Mouse (Mus musculus): ENCODE results near the gene Trim47. TPM values are rescaled to one million over a fixed set of nuclear protein-coding genes. Genes with fewer than 3 reads are reported as not detected.
"Not testable (repeated sequence)": the region's sequence is repeated elsewhere in the genome, so short reads cannot be mapped to it uniquely, and the experiment has no call there.

Trim47 gene
- polyA plus RNA-seq, 1 experiment from 2014 or later: 6.0 TPM

DNA sequence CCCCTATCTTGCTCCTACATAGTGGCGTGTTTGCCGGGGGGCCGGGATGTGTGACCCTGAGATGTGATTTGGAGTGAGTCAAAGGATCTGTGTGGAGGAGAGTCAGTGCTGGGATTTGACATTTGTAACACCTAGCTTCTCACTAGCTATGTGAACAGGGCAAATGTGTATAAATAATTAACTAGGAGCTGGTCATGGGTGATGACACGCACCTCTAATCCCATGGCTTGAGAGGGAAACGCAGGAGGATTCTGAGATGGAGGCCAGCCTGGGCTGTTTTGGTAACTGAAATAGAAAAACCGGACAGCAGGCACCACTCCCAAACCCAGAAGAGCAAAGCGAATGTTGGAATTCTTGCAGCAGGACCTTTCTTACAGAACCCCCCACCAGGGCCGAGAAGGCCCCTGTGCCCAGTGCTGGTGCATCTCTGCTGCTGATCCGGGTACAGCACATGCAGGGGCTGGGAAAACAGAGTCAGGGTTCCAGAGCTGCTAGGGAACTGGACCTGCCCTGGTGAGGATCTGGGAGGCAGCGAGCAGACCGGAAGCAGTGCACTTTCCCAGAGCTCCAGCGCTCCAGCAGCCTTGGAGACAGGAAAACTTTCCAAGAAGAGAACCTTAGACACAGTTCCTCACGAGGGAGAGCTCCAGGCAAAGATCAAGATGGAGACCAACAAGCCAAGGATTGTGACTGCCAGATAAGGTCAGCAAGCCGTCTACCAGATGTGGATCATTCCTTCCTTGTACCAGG lies 28.1 kb downstream of the Trim47 start:
- Histone ChIP-seq H3K4me1 (replicated peaks) (peaks cover 30% of the 10 kb centered on the region), H3K4me2 (no peak overlapping the region), H3K4me3 (replicated peaks) (no peak overlapping the region), H3K9me3 (peaks cover 7% of the 10 kb centered on the region; the same call in 1 of the 2 replicates), H3K27ac (no peak overlapping the region), H3K36me3 (no peaks in the 10 kb centered on the region), H3K27me3 (no peaks in the 10 kb centered on the region), H3K9ac (replicated peaks) (no peak overlapping the region)
- WGBS: 73% methylated on average over 14 of the region's 14 CpGs
- ATAC-seq (ENCODE audit: insufficient number of reproducible peaks, insufficient read depth, low FRiP score, low TSS enrichment, low read depth): no peak

DNA sequence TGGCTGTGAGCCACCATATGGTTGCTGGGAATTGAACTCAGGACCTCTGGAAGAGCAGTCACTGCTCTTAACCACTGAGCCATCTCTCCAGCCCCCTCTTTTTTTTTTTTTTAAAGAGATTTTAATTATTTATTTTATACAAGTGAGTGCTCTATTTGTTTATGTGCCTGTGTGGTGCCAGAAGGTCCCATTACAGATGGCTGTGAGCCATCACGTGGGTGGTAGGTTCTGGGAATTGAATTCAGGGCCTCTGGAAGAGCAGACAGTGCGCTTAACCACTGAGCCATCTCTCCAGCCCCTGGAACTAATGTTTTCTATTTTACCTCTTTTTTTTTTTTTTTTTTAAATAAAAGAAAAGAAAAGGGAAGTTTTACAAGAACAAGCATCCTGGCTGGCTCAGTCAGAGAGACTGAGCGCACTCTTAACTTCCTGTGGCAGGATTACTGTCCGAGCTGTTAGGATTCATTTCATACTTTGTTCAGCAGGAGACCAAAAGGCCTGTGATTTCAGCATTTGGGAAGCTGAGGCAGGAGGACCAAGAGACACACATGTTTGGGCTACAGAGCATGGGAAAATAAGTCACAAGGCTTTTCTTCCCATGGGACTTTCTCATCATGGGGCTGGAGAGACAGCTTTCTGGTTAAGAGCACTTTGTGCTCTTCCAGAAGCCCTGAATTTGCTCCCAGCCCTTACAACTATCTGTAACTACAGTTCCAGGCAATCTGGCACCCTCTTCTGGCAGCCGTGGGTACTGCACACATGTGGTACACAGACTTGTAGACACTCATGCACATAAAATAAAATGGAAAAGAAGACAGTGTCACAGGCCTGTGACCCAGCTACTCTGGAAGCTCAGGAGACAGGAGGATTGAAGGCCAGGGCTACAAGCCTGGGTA lies 30.5 kb downstream of the Trim47 start:
- Histone ChIP-seq H3K9ac (replicated peaks) (no peak overlapping the region), H3K4me2 (no peak overlapping the region), H3K27ac (no peak overlapping the region), H3K27me3 (no peaks in the 10 kb centered on the region), H3K9me3 (peaks cover 7% of the 10 kb centered on the region; the same call in 1 of the 2 replicates), H3K4me1 (replicated peaks) (peaks cover 10% of the 10 kb centered on the region; the same call in 1 of the 2 replicates), H3K36me3 (no peaks in the 10 kb centered on the region), H3K4me3 (replicated peaks) (no peak overlapping the region)
- no peak for ATAC-seq (ENCODE audit: insufficient number of reproducible peaks, insufficient read depth, low FRiP score, low TSS enrichment, low read depth)
- 95% methylated on average over 5 of the region's 5 CpGs for WGBS

DNA sequence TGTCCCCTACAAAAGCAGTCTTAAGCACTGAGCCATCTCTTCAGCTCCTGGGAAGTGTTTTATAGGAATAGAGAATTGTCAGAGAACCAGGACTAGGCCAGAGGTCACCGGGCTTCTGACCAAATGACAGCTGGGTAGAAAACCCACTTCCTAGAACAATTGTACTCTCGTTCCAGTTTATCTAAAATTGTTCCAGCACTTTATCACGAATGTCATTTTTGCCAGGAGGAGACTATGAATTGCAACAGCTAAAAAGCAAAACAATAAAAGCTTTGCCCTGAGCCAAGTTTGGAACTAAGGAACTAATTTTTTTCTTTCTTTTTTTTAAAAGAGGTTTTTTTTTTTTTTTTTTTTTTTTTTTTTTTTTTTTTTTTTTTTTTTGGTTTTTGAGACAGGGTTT lies 31.4 kb downstream of the Trim47 start:
- 77% methylated on average over 3 of the region's 3 CpGs for WGBS
- Histone ChIP-seq H3K4me3 (replicated peaks) (no peak overlapping the region), H3K9me3 (peaks cover 7% of the 10 kb centered on the region; the same call in 1 of the 2 replicates), H3K9ac (replicated peaks) (no peak overlapping the region), H3K27ac (no peak overlapping the region), H3K36me3 (no peaks in the 10 kb centered on the region), H3K27me3 (no peaks in the 10 kb centered on the region), H3K4me2 (no peak overlapping the region), H3K4me1 (replicated peaks) (peaks cover 3% of the 10 kb centered on the region; the same call in 1 of the 2 replicates)
- no peak for ATAC-seq (ENCODE audit: insufficient number of reproducible peaks, insufficient read depth, low FRiP score, low TSS enrichment, low read depth)

DNA sequence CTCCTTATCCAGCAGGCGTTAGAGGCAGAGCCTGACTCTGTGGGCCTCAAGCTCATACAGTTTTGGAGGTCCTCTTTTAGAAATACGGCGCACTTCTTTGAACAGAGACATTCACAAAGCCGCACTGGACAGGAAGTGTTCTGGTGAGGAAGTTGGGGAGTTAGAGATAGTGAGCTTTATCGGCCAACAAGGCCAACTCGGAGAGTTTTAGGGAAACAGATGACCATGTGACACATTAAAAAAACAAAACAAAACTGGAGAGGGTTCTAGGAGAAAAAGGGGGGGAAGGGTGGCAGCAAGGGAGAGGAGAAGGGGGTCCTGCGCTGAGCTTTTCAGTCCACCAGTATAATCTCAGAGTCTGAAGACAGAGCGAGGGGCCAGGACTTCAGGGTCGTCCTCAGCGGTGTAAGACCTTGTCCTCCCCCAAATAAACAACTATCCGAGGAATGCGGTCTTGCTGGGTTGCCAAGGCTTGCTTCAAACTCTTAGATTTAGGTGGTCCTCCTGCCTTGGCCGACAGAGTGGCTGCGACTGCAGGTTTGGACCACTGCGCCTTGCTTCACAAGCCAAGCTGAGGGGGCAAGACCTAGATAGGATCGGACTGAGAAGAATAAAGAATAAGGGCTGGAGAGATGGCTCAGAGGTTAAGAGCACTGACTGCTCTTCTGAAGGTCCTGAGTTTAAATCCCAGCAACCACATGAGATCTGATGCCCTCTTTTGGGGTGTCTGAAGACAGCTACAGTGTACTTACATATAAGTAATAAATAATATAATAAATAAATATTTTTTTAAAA lies 33.0 kb downstream of the Trim47 start:
- no peak for ATAC-seq (ENCODE audit: insufficient number of reproducible peaks, insufficient read depth, low FRiP score, low TSS enrichment, low read depth)

DNA sequence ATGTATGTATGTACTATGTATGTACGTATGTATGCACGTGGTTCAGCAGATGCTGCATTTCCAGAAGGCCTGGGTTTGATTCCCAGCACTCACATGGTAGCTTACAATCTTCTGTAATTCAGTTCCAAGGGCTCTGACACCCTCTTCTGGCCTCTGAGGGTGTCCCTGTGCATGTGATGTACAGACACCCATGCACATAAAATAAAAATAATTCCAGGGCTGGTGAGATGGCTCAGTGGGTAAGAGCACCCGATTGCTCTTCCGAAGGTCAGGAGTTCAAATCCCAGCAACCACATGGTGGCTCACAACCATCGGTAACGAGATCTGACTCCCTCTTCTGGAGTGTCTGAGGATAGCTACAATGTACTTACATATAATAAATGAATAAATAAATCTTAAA lies 34.1 kb downstream of the Trim47 start:
- not testable (repeated sequence) for H3K9me3 ChIP-seq; H3K27me3 ChIP-seq; H3K27ac ChIP-seq; H3K4me2 ChIP-seq; ATAC-seq (ENCODE audit: insufficient number of reproducible peaks, insufficient read depth, low FRiP score, low TSS enrichment, low read depth); H3K9ac ChIP-seq (replicated peaks); H3K36me3 ChIP-seq; H3K4me1 ChIP-seq (replicated peaks); H3K4me3 ChIP-seq (replicated peaks)
- 93% methylated on average over 6 of the region's 6 CpGs for WGBS

More for the DNA sequence above, 33.0 kb downstream of the Trim47 start:
- Histone ChIP-seq H3K36me3 (no peaks in the 10 kb centered on the region), H3K9ac (replicated peaks) (no peak overlapping the region), H3K4me1 (replicated peaks) (no peaks in the 10 kb centered on the region), H3K4me3 (replicated peaks) (no peak overlapping the region), H3K4me2 (no peak overlapping the region), H3K9me3 (peaks cover 7% of the 10 kb centered on the region; the same call in 1 of the 2 replicates), H3K27me3 (no peaks in the 10 kb centered on the region), H3K27ac (no peak overlapping the region)
- WGBS: 66% methylated on average over 16 of the region's 16 CpGs

DNA sequence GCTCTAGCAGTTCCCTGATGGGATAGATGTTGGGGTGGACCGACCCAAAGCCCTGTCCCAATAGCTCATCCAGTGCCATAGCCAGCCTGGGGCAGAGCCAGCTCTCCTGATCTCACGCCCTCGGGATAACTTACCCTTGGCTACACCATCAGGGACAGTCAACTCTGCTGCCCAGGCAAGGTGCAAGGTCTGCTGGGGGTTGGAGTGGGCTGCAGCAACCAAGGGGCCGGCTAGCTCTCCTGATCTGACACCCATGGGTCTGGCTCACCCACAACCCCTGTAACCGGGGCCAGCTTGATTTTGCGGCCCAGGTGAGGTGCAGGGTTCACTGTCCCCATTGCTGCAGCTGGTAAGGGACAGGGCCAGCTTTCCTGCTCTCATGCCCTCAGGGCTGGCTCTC lies 35.4 kb downstream of the Trim47 start:
- Histone ChIP-seq H3K9me3 (peaks cover 1% of the 10 kb centered on the region; the same call in 1 of the 2 replicates), H3K9ac (replicated peaks) (no peak overlapping the region), H3K4me2 (no peak overlapping the region), H3K27me3 (no peaks in the 10 kb centered on the region), H3K36me3 (no peaks in the 10 kb centered on the region), H3K27ac (no peak overlapping the region), H3K4me3 (replicated peaks) (no peak overlapping the region), H3K4me1 (replicated peaks) (peaks cover 10% of the 10 kb centered on the region)
- no peak for ATAC-seq (ENCODE audit: insufficient number of reproducible peaks, insufficient read depth, low FRiP score, low TSS enrichment, low read depth)
- 85% methylated on average over 6 of the region's 6 CpGs for WGBS

DNA sequence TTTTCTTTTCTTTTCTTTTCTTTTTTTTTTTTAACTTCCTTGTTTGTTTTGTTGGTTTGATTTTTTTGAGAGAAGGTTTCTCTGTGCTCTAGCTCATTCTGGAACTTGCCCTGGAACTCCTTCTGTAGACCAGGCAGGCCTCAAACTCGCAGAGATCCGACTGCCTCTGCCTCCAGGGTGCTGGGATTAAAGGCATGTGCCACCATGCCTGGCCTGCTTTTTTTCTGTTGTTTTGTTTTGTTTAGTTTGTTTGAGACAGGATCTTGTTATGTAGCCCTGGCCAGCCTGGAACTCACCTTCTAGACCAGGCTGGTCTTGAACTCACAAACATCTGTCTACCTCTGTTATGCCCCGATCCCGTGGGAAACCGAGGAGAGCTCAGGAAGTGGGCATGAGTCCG lies 37.5 kb downstream of the Trim47 start:
- no peaks in the 10 kb centered on the region for H3K27me3 ChIP-seq
- no peak overlapping the region for H3K27ac ChIP-seq
- peaks cover 18% of the 10 kb centered on the region for H3K4me1 ChIP-seq (replicated peaks)
- H3K9ac ChIP-seq (replicated peaks): no peak overlapping the region
- no peak for ATAC-seq (ENCODE audit: insufficient number of reproducible peaks, insufficient read depth, low FRiP score, low TSS enrichment, low read depth)
- H3K4me3 ChIP-seq (replicated peaks): no peak overlapping the region
- no peaks in the 10 kb centered on the region for H3K9me3 ChIP-seq
- no peak overlapping the region for H3K4me2 ChIP-seq
- peaks cover 2% of the 10 kb centered on the region; the same call in 1 of the 2 replicates for H3K36me3 ChIP-seq
- WGBS: 89% methylated on average over 6 of the region's 6 CpGs

DNA sequence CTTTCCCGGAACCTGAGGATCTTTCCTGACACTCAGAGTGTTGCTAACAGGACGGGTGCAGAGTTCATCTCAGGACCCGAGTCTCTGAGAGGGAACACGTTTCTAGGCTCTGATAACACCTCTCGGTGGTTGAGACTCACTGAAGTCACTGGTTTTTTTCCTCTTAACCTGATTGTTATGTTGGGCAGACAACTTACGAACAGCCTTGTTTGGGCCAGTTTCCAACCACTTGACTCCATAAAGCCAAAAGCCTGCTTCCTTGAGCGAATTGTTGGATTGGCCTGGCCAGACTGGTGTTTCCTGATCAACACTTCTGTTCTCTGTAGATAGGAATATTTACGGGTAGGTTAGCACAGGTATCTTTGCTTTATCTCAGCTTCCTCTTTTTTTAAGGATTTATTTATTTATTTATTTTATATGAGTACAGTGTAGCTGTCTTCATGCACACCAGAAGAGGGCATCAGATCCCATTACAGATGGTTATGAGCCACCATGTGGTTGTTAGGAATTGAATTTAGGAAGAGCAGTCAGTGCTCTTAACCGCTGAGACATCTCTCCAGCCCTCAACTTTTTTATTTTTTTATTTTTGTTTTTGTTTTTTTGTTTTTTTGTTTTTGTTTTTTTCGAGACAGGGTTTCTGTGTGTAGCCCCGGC lies 38.1 kb downstream of the Trim47 start:
- H3K27ac ChIP-seq: no peak overlapping the region
- H3K9ac ChIP-seq (replicated peaks): no peak overlapping the region
- H3K36me3 ChIP-seq: peaks cover 8% of the 10 kb centered on the region
- H3K9me3 ChIP-seq: no peaks in the 10 kb centered on the region
- ATAC-seq (ENCODE audit: insufficient number of reproducible peaks, insufficient read depth, low FRiP score, low TSS enrichment, low read depth): no peak
- WGBS: 87% methylated on average over 11 of the region's 11 CpGs
- H3K4me2 ChIP-seq: no peak overlapping the region
- H3K4me3 ChIP-seq (replicated peaks): no peak overlapping the region
- peaks cover 18% of the 10 kb centered on the region for H3K4me1 ChIP-seq (replicated peaks)
- H3K27me3 ChIP-seq: no peaks in the 10 kb centered on the region

- no peak overlapping the region for H3K27ac ChIP-seq
- H3K27me3 ChIP-seq: no peaks in the 10 kb centered on the region
- H3K9ac ChIP-seq (replicated peaks): peak overlapping the region; percentile 13; the same call in 1 of the 2 replicates
- ATAC-seq (ENCODE audit: insufficient number of reproducible peaks, insufficient read depth, low FRiP score, low TSS enrichment, low read depth): no peak
- H3K36me3 ChIP-seq: peaks cover 15% of the 10 kb centered on the region
- H3K4me3 ChIP-seq (replicated peaks): no peak overlapping the region
- peaks cover 18% of the 10 kb centered on the region for H3K4me1 ChIP-seq (replicated peaks)
- no peaks in the 10 kb centered on the region for H3K9me3 ChIP-seq
- peak overlapping the region; percentile 57 for H3K4me2 ChIP-seq
- whole genome bisulfite sequencing: 85% methylated on average over 8 of the region's 8 CpGs
These were observed 38.8 kb downstream of the Trim47 start for GRCm38 (mm10) chr11:116088188-116088587.

GRCm38 (mm10) chr11:116087194-116088130 lies 39.5 kb downstream of the Trim47 start:
- no peaks in the 10 kb centered on the region for H3K9me3 ChIP-seq
- no peaks in the 10 kb centered on the region for H3K27me3 ChIP-seq
- H3K4me2 ChIP-seq: peak overlapping the region; percentile 57
- peak overlapping the region; percentile 51 for H3K4me3 ChIP-seq (replicated peaks)
- H3K36me3 ChIP-seq: peaks cover 20% of the 10 kb centered on the region
- peak overlapping the region; percentile 60 for H3K27ac ChIP-seq
- 3% methylated on average over 31 of the region's 31 CpGs for WGBS
- H3K4me1 ChIP-seq (replicated peaks): peaks cover 18% of the 10 kb centered on the region
- peak overlapping the region; percentile 13; the same call in 1 of the 2 replicates for H3K9ac ChIP-seq (replicated peaks)
- peak; percentile 62 for ATAC-seq (ENCODE audit: insufficient number of reproducible peaks, insufficient read depth, low FRiP score, low TSS enrichment, low read depth)
